Mouse (Mus musculus) heart, embryonic 13.5 days (tissue): ENCODE data around the gene Palm2. TPM values are rescaled to one million over a fixed set of nuclear protein-coding genes. Genes with fewer than 3 reads are reported as not detected.
A peak's percentile ranks its signal among the peaks of the same experiment; 100 is the strongest.

Source experiments
- ATAC-seq: fragments of 200-750 bp; cut with Nextera tagmentation; 2 replicates; pipeline ENCODE4 v1.8.0; 2017; ENCODE audit warnings: moderate TSS enrichment; ENCODE audit not compliant: insufficient number of reproducible peaks, low FRiP score, low TSS enrichment; ENCODE audit errors: extremely low read depth
- H3K27ac ChIP-seq: fragments of 300-500 bp; sonication (generic); replicated peaks from 2 replicates; pipeline ENCODE4 v1.5.1; 2015; ENCODE audit warnings: moderate library complexity, mild to moderate bottlenecking, inconsistent platforms
- H3K27me3 ChIP-seq: fragments of 300-500 bp; sonication (generic); replicated peaks from 2 replicates; pipeline ENCODE4 v1.6.1; 2015; ENCODE audit warnings: mild to moderate bottlenecking, inconsistent platforms
- H3K36me3 ChIP-seq: fragments of 300-500 bp; sonication (generic); 2 replicates; pipeline ENCODE4 v1.6.1; 2015; ENCODE audit warnings: mild to moderate bottlenecking, inconsistent platforms
- H3K4me1 ChIP-seq: fragments of 300-500 bp; sonication (generic); 2 replicates; pipeline ENCODE4 v1.6.1; 2015; ENCODE audit warnings: inconsistent platforms
- H3K4me2 ChIP-seq: fragments of 300-500 bp; sonication (generic); 2 replicates; pipeline ENCODE4 v1.6.1; 2015; ENCODE audit warnings: inconsistent platforms, mild to moderate bottlenecking, moderate library complexity
- H3K4me3 ChIP-seq: fragments of 300-500 bp; sonication (generic); 2 replicates; pipeline ENCODE4 v1.5.1; 2015; ENCODE audit warnings: moderate library complexity, mild to moderate bottlenecking, inconsistent platforms
- H3K9ac ChIP-seq: fragments of 300-500 bp; sonication (generic); 2 replicates; pipeline ENCODE4 v1.6.1; 2015; ENCODE audit warnings: inconsistent platforms, mild to moderate bottlenecking, moderate library complexity
- H3K9me3 ChIP-seq: fragments of 300-500 bp; sonication (generic); 2 replicates; pipeline ENCODE4 v1.6.1; 2016; ENCODE audit warnings: inconsistent platforms
- WGBS: fragments of 180-500 bp; shearing (Covaris S2); methylation state at CpG from one replicate; pipeline ENCODE4 v1.1.7; 2015; ENCODE audit warnings: mixed read lengths; 5-methylcytosine and 5-hydroxymethylcytosine counted together
- polyA plus RNA-seq: library from polyadenylated mRNA; unstranded; fragments of >200 nt; fragmentation: Nextera tagmentation; extraction: Ambion mirVana; gene quantifications from 2 replicates; pipeline ENCODE4 v1.2.1, GENCODE M21; 2015

Gene Palm2
- polyA plus RNA-seq, 1 experiment from 2014 or later, result 22.6 TPM

DNA sequence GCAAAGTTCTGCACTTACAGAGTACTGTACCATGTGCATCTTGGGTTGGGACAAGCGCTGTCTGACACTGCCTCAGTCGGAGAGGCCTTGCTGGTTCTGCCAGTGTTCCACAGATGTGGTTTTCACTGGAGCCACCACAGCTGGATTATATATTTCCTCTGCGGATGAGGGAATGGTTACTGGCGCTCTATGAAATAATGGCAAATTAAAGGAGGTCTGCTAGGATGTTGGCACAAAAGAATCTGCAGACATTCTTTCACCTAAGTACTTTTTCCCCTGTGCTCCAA is 135.0 kb downstream of the Palm2 start:
- Histone ChIP-seq H3K4me1 (peaks cover 75% of the 10 kb centered on the region), H3K9ac (peak overlapping the region; percentile 98), H3K27me3 (no peaks in the 10 kb centered on the region), H3K36me3 (peaks cover 14% of the 10 kb centered on the region), H3K9me3 (no peaks in the 10 kb centered on the region), H3K4me3 (peak overlapping the region; percentile 79), H3K4me2 (peak overlapping the region; percentile 76), H3K27ac (peak overlapping the region; percentile 98)
- 39% methylated on average over 4 of the region's 4 CpGs for WGBS
- no peak for ATAC-seq

DNA sequence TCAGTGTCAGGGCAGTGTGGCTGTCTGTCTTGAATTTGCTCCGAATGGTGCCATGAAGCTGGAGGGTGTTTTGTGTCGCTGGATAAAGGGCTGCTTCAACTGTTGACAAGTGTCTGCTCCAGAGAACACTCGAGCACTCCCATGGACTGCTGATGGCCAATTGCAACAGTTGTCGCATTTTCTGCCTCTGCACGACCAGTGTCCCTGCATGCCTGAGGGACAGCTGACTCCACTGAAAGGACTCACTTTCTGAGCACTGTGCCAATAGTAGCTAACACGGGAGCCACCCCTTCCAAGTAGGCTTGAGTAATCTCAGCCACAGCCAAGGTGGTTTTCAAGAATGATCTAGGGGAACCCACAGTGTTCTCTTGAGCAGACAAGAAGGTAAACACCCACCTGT is 135.7 kb downstream of the Palm2 start:
- H3K4me1 ChIP-seq, result peaks cover 75% of the 10 kb centered on the region
- ATAC-seq, result no peak
- peak overlapping the region; percentile 98 for H3K9ac ChIP-seq
- no peaks in the 10 kb centered on the region for H3K27me3 ChIP-seq
- peak overlapping the region; percentile 98 for H3K27ac ChIP-seq
- H3K9me3 ChIP-seq, result no peaks in the 10 kb centered on the region
- peak overlapping the region; percentile 76 for H3K4me2 ChIP-seq
- whole genome bisulfite sequencing, result 23% methylated on average over 6 of the region's 6 CpGs
- peak overlapping the region; percentile 79 for H3K4me3 ChIP-seq
- H3K36me3 ChIP-seq, result peaks cover 14% of the 10 kb centered on the region

DNA sequence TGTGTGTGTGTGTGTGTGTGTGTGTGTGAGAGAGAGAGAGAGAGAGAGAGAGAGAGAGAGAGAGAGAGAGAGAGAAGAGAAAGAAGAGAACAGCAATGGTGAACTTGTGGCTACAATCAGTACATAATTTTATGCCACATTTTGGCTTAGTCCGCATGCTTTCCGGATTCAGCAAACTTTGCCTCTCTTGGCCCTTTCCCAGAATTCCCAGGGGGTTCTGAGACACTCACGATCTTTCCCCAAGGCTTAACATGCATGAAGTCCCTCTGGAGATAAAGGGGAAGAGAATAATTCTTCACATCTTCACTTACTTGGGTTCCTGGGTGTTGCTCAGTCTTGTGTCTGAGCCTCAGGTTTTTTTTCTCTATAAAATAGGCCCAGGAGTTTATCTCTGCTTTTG is 136.2 kb downstream of the Palm2 start:
- H3K27ac ChIP-seq, result peak overlapping the region; percentile 98
- peaks cover 75% of the 10 kb centered on the region for H3K4me1 ChIP-seq
- H3K9me3 ChIP-seq, result no peaks in the 10 kb centered on the region
- H3K9ac ChIP-seq, result peak overlapping the region; percentile 98
- peak overlapping the region; percentile 79 for H3K4me3 ChIP-seq
- H3K36me3 ChIP-seq, result peaks cover 14% of the 10 kb centered on the region
- ATAC-seq, result no peak
- WGBS, result 33% methylated on average over 3 of the region's 3 CpGs
- H3K4me2 ChIP-seq, result peak overlapping the region; percentile 76
- H3K27me3 ChIP-seq, result no peaks in the 10 kb centered on the region

DNA sequence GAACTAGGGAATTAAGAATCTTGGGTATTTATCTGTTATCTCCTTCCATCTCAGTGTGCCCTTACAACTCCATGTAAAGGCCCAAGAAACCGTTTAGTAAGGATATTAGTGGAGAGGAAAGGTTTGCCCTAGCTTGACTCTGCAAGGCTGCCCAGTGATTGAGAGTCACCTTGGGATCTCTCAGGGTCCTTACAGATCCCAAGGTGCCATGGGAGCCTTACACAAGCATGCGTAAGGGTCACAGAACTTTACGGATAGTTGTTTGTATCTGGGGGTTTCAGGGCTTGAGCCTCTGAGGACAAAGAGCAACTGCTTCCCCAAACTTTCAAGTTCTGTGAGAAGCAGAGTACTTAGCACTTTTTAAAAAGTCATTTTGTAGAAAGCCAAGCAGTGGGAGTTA is 140.1 kb downstream of the Palm2 start:
- peaks cover 19% of the 10 kb centered on the region for H3K36me3 ChIP-seq
- no peaks in the 10 kb centered on the region for H3K9me3 ChIP-seq
- WGBS, result 64% methylated on average over 3 of the region's 3 CpGs
- H3K4me1 ChIP-seq, result peaks cover 90% of the 10 kb centered on the region
- no peak for ATAC-seq
- H3K9ac ChIP-seq, result peak overlapping the region; percentile 71
- peak overlapping the region; percentile 90 for H3K27ac ChIP-seq
- no peak overlapping the region for H3K4me3 ChIP-seq
- peak overlapping the region; percentile 39 for H3K4me2 ChIP-seq
- no peaks in the 10 kb centered on the region for H3K27me3 ChIP-seq

DNA sequence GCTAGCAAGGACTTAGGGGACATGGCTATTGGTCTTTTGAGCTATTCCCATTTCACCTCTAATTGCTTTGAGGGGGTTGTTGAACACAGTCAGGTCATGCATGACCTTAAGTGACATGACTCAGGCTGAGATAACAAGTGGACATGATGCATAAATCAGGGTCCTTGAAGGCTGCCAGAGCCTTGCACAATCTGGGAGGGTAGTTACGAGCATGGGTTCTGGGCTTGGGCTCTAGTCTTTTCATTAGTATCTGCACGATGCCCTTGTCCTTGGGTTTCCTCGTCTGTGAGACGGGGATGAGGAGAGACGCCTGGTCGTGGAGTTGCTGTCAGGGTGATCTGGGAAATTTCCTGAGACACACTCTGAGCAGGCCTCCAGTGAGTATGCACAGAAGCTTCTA is 140.6 kb downstream of the Palm2 start:
- no peaks in the 10 kb centered on the region for H3K9me3 ChIP-seq

DNA sequence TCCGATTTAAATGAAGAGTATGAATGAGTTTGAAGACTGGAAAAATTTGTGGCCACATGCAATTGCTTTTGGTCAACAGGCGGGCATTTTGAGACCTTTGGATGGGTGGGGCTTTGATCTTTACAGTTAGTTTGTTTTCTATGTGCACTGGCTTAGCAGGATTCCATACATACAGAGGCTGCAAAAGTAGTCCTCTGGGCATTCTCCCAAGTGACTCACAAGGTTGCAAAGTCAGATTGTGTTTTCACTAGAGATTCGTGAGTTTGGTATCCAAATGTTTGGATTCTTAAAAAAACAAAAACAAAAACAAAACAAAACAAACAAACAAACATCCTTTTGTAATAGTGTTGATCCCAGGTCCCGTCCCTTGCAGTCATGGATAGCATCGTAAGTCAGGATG is 141.6 kb downstream of the Palm2 start:
- WGBS, result 56% methylated on average over 5 of the region's 5 CpGs
- no peak for ATAC-seq
- Histone ChIP-seq H3K27ac (peak overlapping the region; percentile 90), H3K27me3 (no peaks in the 10 kb centered on the region), H3K9ac (peak overlapping the region; percentile 60), H3K4me2 (peak overlapping the region; percentile 39), H3K9me3 (no peaks in the 10 kb centered on the region), H3K4me1 (peaks cover 100% of the 10 kb centered on the region), H3K36me3 (peaks cover 26% of the 10 kb centered on the region), H3K4me3 (no peak overlapping the region)

More for the DNA sequence above, 140.6 kb downstream of the Palm2 start:
- H3K27ac ChIP-seq, result peak overlapping the region; percentile 90
- peak overlapping the region; percentile 71 for H3K9ac ChIP-seq
- 32% methylated on average over 6 of the region's 6 CpGs for WGBS
- no peak overlapping the region for H3K4me3 ChIP-seq
- peaks cover 19% of the 10 kb centered on the region for H3K36me3 ChIP-seq
- H3K4me1 ChIP-seq, result peaks cover 95% of the 10 kb centered on the region
- no peaks in the 10 kb centered on the region for H3K27me3 ChIP-seq
- peak overlapping the region; percentile 39 for H3K4me2 ChIP-seq
- no peak for ATAC-seq

DNA sequence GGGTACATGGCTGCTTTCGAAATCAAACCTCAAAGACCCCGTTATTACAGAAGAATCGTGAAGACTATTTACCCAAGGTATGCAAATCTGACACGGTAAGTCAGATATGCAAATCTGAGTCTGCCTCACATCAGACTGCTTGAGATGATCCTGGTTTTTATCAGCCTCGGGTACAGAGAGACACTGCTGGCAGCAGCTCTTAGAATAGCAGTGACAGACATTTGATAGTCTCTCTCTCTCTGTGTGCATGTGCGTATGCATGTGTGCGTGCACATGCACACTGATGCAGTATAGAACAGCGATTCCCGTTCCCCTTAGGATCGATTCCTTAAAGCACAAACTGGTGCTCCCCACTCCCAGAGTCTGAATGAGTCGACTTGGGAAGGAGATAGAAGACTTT is 142.0 kb downstream of the Palm2 start:
- no peak for ATAC-seq
- H3K36me3 ChIP-seq, result peaks cover 27% of the 10 kb centered on the region
- H3K9ac ChIP-seq, result peak overlapping the region; percentile 53
- no peaks in the 10 kb centered on the region for H3K27me3 ChIP-seq
- H3K4me1 ChIP-seq, result peaks cover 100% of the 10 kb centered on the region
- H3K4me3 ChIP-seq, result no peak overlapping the region
- peak overlapping the region; percentile 39 for H3K4me2 ChIP-seq
- peak overlapping the region; percentile 90 for H3K27ac ChIP-seq
- 42% methylated on average over 11 of the region's 11 CpGs for WGBS
- H3K9me3 ChIP-seq, result no peaks in the 10 kb centered on the region

DNA sequence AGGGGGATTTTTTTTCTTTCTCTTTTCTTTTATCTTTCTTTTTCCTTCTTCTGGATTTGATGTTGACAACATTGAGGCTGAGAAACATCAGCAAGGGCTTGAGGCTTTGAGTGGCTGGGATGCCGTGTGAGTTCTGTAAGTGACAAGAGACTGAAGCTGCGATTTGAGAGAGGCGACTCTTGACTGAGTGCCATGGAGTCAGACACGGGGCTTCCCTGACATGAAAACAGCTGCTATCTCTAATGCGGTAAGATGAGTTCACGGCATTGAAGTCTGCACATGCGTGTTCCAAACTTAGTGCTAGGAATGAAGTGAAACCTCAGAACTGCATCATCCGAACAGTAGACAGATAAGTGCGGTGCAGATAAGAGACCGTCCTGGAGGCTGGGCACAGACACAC is 145.6 kb downstream of the Palm2 start:
- 31% methylated on average over 10 of the region's 10 CpGs for WGBS
- Histone ChIP-seq H3K9me3 (no peaks in the 10 kb centered on the region), H3K9ac (peak overlapping the region; percentile 59; the same call in 1 of the 2 replicates), H3K4me3 (no peak overlapping the region), H3K4me1 (peaks cover 93% of the 10 kb centered on the region), H3K27me3 (no peaks in the 10 kb centered on the region), H3K36me3 (peaks cover 12% of the 10 kb centered on the region), H3K27ac (peak overlapping the region; percentile 73), H3K4me2 (peak overlapping the region; percentile 46)
- ATAC-seq, result no peak

DNA sequence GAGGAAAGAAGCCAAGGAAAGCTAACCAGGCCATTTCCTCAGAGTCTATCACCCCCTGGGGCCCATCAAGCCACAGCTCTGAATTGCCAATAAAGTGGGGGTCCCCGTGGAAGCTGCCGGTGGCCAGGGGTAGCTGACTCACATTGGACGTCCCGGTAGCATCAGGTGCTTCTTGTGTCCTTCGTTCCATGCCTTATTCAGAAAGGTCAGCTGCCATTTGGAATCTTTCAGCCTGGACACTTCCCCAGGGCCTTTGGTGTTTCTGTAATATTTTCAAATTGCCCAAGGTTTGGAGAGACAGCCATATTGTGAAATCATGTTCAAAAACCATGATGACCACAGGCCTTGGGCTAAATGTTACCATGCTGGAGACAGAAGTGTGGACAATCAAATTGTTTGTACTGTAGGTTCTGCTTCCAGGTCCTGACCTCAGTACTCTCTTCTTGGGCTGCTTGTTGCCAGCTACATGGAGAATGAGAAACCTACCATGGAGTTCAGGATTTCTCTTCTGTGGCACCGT is 151.3 kb downstream of the Palm2 start:
- H3K36me3 ChIP-seq, result peaks cover 4% of the 10 kb centered on the region
- 58% methylated on average over 6 of the region's 6 CpGs for WGBS
- no peaks in the 10 kb centered on the region for H3K9me3 ChIP-seq
- no peaks in the 10 kb centered on the region for H3K27me3 ChIP-seq
- no peak overlapping the region for H3K4me3 ChIP-seq
- H3K9ac ChIP-seq, result no peak overlapping the region
- ATAC-seq, result no peak
- H3K4me1 ChIP-seq, result peaks cover 89% of the 10 kb centered on the region
- H3K4me2 ChIP-seq, result no peak overlapping the region
- peak overlapping the region; percentile 91 for H3K27ac ChIP-seq

DNA sequence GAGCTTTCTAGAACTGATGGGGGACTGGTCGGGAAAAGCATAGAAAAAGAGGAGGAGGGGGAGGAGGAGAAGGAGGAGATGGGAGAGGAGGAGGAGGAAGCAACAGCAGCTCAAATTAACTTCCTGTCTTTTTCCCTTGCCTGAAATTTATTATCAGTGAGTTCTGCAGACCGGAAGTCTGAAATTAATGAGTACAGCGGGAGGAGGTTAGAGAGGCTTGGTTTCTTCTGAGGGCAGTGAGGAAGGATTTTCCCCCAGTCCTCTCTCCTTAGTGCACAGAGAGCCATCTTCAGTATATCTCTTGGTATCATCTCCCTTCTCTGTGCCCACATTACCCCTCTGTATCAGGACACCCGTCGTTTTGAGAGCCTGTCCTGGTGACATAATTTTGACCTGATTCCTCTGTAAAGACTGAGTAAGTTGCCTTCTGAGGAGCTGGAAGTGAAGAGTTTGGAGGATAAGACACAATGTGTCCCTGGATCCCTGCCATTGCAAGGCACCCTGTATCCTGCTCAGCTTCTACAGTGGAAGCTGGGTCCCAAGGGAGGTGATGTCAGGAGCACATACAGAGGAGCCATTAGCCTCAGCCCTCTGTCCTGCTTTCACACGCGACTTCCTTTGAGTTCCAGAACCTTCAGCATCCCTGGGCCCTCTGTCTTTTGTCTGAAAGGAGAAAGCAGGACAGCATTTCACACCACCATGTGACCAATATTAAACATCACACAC is 153.0 kb downstream of the Palm2 start:
- H3K27me3 ChIP-seq, result no peaks in the 10 kb centered on the region
- no peak for ATAC-seq
- H3K4me3 ChIP-seq, result no peak overlapping the region
- WGBS, result 30% methylated on average over 7 of the region's 7 CpGs
- peaks cover 89% of the 10 kb centered on the region for H3K4me1 ChIP-seq
- peak overlapping the region; percentile 29; the same call in 1 of the 2 replicates for H3K4me2 ChIP-seq
- peak overlapping the region; percentile 91 for H3K27ac ChIP-seq
- no peaks in the 10 kb centered on the region; the same call in none of the 2 replicates for H3K36me3 ChIP-seq
- H3K9me3 ChIP-seq, result no peaks in the 10 kb centered on the region
- H3K9ac ChIP-seq, result peak overlapping the region; percentile 2

DNA sequence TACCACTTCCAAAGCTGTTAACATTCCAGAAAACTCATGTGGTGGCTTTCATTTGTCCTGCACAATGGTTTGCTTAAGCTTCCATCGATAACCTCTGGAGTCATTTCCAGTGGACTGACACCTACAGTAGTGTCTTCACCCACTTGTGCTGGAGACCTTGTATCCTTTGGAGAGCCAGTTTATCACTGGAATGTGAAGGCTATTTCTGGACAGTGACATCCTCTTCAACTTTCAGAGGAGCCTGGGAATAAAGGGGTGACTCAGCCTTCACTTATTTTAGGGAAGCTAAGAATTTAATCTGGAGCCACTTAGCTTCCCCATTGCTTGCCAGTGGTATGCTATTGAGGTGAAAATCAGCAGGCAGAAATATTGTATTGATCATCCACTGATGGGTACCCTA is 154.3 kb downstream of the Palm2 start:
- ATAC-seq, result peak; percentile 47; the same call in 1 of the 2 replicates
- peaks cover 94% of the 10 kb centered on the region for H3K4me1 ChIP-seq
- H3K36me3 ChIP-seq, result no peaks in the 10 kb centered on the region; the same call in none of the 2 replicates
- H3K9ac ChIP-seq, result no peak overlapping the region
- 45% methylated on average over 1 of the region's 1 CpGs for WGBS
- H3K9me3 ChIP-seq, result no peaks in the 10 kb centered on the region
- H3K27me3 ChIP-seq, result no peaks in the 10 kb centered on the region
- H3K4me2 ChIP-seq, result peak overlapping the region; percentile 29
- no peak overlapping the region for H3K4me3 ChIP-seq
- peak overlapping the region; percentile 91 for H3K27ac ChIP-seq

DNA sequence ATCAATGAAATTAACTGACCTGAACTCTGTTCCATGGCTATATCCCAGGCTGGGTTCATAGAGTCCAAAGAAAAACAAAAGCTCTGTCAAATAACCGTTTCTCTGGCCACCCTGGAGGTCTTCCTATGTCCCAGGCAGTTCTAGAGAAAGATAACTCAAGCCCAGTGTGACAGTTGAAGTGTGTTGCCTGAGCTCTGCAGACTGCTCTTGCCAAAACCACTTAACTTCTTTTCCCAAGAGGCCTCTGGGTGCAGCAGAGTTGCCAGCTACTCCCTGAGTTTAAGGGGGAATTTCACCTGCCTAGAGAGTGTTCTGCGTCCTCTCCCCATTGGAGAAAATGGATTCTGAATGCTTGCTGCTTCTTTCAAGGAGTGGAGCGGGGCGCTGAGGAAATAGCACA is 158.7 kb downstream of the Palm2 start:
- H3K27me3 ChIP-seq, result no peaks in the 10 kb centered on the region
- peaks cover 10% of the 10 kb centered on the region for H3K36me3 ChIP-seq
- peaks cover 79% of the 10 kb centered on the region for H3K4me1 ChIP-seq
- H3K27ac ChIP-seq, result peak overlapping the region; percentile 82
- WGBS, result 64% methylated on average over 4 of the region's 4 CpGs
- 0 out of 2 replicates have a peak overlapping the region, but pooled peaks have one; percentile 10 for H3K9ac ChIP-seq
- no peaks in the 10 kb centered on the region for H3K9me3 ChIP-seq
- H3K4me2 ChIP-seq, result 0 out of 2 replicates have a peak overlapping the region, but pooled peaks have one; percentile 6
- no peak overlapping the region for H3K4me3 ChIP-seq
- ATAC-seq, result peak; percentile 17; the same call in 1 of the 2 replicates
